Comparison of ENCODE assay signal across 23 mouse cellular contexts in genomic region chr2:64535351-64535851, GRCm38 (mm10).
"Had no signal": no experiment of that assay in that cellular context is flagged by ENCODE, and none has a peak within 500 bp of the region (broad histone marks: within the 10 kb centered on the region; RNA-seq: fewer than 3 reads in every experiment).

No protein-coding gene starts in this region.

- H3K4me1 ChIP-seq: kidney, embryonic 15.5 days; limb, embryonic 10.5 days; limb, embryonic 13.5 days; liver, embryonic 12.5 days; liver, embryonic 15.5 days; megakaryocyte, embryonic 14.5 days; midbrain, embryonic 10.5 days; midbrain, embryonic 13.5 days; neural tube, embryonic 13.5 days had no signal

- H3K27ac ChIP-seq: kidney, embryonic 15.5 days; limb, embryonic 10.5 days; limb, embryonic 13.5 days; liver, embryonic 12.5 days; liver, embryonic 15.5 days; midbrain, embryonic 10.5 days; midbrain, embryonic 13.5 days; neural tube, embryonic 13.5 days; stomach, postnatal 0 days had no signal

- ATAC-seq: intestine, postnatal 0 days; liver, embryonic 12.5 days; midbrain, embryonic 13.5 days; midbrain, embryonic 16.5 days had no signal

- DNase-seq: kidney, adult 8-10 months; kidney, postnatal 14 days; kidney, postnatal 4 days; liver; lung, adult 2 months; right cerebral cortex, postnatal 14 days; right cerebral cortex, postnatal 4 days; thymus, adult 2 months; thymus, postnatal 14 days; thymus, postnatal 4 days had no signal

- H3K27me3 ChIP-seq: kidney, embryonic 15.5 days; limb, embryonic 13.5 days; liver, embryonic 12.5 days; liver, embryonic 15.5 days; megakaryocyte, embryonic 14.5 days; midbrain, embryonic 13.5 days; neural tube, embryonic 13.5 days had no signal

- H3K9me3 ChIP-seq: kidney, embryonic 15.5 days; limb, embryonic 10.5 days; limb, embryonic 13.5 days; liver, embryonic 12.5 days; liver, embryonic 15.5 days; megakaryocyte, embryonic 14.5 days; midbrain, embryonic 10.5 days; midbrain, embryonic 13.5 days; neural tube, embryonic 13.5 days had no signal

- H3K36me3 ChIP-seq: kidney, embryonic 15.5 days; limb, embryonic 10.5 days; limb, embryonic 13.5 days; liver, embryonic 12.5 days; liver, embryonic 15.5 days; midbrain, embryonic 10.5 days; midbrain, embryonic 13.5 days; neural tube, embryonic 13.5 days had no signal

- H3K9ac ChIP-seq: kidney, embryonic 15.5 days; limb, embryonic 13.5 days; liver, embryonic 12.5 days; liver, embryonic 15.5 days; midbrain, embryonic 13.5 days; neural tube, embryonic 13.5 days had no signal

- H3K4me2 ChIP-seq: kidney, embryonic 15.5 days; limb, embryonic 13.5 days; liver, embryonic 12.5 days; liver, embryonic 15.5 days; midbrain, embryonic 13.5 days; neural tube, embryonic 13.5 days had no signal

- H3K4me3 ChIP-seq: kidney, embryonic 15.5 days; limb, embryonic 10.5 days; limb, embryonic 13.5 days; liver, embryonic 12.5 days; liver, embryonic 15.5 days; megakaryocyte, embryonic 14.5 days; midbrain, embryonic 10.5 days; midbrain, embryonic 13.5 days; myocyte; neural tube, embryonic 13.5 days had no signal
